Mouse (Mus musculus): ENCODE data around the gene Dap.

- TF ChIP-seq POLR2A (IDR thresholded peaks at IDR 0.05; ENCODE audit: low read depth, low read length) (no peak), CTCF (IDR thresholded peaks at IDR 0.05; ENCODE audit: extremely low read depth, insufficient read length, insufficient replicate concordance, low read depth, low read length) (no peak)
Observed at GRCm38 (mm10) chr15:31279577-31280004, 55.5 kb downstream of the Dap start.
